Mouse (Mus musculus): ENCODE results near the gene Zfp46.

The Zfp46 gene

DNA sequence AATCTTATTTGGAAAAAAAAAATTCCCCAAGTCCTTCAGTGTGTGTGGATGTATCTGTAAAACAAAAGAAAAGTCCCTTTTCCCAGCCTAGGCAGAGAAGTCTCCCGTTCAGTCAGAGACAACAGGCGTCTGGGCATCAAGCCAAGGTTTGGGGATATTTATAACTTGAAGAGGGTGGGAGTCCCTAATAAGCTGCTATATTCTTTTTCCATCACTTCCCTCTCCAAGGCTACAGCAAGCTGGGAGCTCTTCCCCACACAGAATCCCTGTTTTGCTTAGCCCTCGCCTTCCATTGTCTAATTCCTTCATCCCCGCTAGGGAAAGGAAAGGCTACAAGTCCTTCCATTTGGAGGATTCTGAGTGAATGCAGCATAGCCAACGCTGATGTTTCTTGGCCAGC is at the start of gene Zfp46:
Zfp46 (plus strand) TSS at position 229 of the 400 bp plus-strand sequence.
- no peak for DNase-seq

DNA sequence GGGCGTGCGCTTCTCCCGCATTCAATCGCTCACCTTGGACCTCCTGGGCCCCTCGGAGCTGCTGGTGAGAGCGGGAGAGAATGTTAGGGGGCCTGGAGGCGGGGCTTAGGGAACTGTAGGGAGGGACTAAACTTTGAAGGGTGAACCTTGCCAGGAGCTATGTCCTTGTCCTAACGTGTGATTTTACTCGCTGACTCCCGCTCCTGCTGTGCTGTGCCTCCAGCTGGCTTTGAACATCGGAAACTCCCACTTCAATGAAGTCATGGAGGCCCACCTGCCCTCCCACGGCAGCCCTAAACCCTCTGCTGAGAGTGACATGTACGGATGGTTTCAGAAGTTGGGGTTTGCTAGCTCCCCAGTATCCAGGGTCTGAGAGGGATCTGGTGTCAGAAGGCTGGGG is 45.8 kb upstream of the Zfp46 start:
- no peak for DNase-seq

DNA sequence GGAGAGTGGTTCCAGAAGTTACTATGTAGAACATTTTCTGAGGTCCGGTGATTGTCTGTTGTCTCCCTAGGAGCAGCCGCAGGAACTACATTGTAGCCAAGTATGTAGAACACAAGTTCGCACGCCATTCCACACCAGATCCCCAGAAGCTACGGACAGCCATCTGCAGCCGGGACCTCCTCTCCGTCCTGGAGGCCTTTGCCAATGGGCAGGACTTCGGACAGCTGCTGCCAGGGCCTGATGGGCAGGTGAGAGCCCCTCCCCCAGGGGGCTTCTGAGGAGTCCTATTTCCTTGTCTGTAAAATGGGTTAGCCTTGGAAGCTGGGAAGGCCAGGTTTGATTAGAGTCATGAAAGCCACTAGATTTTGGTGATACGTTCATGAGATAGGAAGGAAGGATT is 45.4 kb upstream of the Zfp46 start:
- no peak for DNase-seq

- DNase-seq: peak; percentile 87
Observed at GRCm38 (mm10) chr4:136239622-136240021, 44.9 kb upstream of the Zfp46 start.

GRCm38 (mm10) chr4:136240123-136240522 is 44.4 kb upstream of the Zfp46 start:
- no peak for DNase-seq

- no peak for DNase-seq
Observed at GRCm38 (mm10) chr4:136240955-136241354, 43.5 kb upstream of the Zfp46 start.

DNA sequence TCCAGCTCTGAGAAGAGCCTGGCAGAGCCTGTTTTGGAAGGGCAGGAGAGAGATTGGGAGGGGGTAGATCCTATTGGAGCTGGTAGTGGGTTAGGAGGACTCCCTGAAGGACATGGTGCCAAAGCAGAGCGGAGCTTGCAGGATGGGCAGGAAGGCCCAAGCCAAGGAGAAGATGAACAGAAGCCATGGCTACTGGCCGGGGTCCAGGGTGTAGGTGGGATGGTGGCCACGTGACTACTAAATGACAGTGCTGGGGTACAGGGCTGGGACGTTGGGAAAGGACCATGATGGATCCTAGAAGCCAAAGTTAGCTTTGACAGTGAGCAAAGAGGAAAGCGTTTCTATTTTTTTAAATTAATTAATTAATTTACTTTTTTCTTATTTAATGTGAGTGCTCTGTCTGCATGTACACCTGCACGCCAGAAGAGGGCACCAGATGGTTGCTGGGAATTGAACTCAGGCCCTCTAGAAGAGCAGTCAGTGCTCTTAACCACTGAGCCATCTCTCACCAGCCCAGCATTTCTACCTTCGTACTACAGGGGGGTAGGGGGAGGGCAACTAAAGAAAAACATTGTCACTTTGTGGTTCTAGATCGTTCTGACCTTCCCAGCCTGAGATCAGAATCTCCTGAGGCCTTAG is 42.3 kb upstream of the Zfp46 start:
- peak; percentile 43 for DNase-seq

DNA sequence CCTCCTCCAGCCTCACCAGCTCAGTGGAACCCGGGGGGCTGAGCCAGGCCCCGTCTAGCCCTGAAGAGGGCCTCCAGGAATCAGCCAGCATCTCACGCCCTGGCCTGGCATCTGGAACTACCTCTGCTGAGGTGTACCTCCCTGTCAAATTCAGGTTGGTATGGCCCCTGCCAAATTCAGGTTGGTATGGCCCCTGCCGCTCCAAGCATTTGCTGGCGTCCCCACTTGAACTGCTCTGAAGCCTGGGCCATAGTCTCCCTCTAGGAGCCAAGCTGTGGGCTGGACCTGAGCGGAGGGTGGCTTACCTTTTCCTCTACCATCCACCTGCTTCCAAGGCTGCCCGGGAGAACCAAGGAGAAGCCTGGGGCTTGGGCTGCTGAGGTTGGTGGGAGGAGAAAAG is 41.8 kb upstream of the Zfp46 start:
- no peak for DNase-seq

- DNase-seq: no peak
Observed at GRCm38 (mm10) chr4:136244208-136244607, 40.3 kb upstream of the Zfp46 start.

DNA sequence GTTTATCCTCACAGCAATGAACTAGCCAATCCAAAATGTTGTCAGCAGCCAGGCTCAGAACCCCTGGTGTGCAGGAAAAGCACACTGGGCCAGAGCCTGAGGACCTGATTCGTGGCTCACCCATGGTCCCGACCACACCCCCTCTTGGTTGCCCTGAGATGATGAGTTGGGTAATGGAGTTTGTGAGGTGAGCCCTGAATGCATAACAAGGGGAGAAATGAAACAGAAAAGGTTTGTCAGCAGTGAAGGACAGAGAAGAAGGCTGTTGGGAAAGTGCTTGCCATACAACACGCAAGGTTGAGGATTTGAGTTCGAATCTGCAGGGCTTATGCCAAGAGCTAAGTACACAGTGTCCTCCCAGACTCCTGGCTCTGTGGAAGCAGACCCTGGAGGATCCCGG is 38.8 kb upstream of the Zfp46 start:
- DNase-seq: no peak

GRCm38 (mm10) chr4:136246568-136246969 is 37.9 kb upstream of the Zfp46 start:
- DNase-seq: no peak

- DNase-seq: no peak
Observed at GRCm38 (mm10) chr4:136247386-136247728, 37.1 kb upstream of the Zfp46 start.

DNA sequence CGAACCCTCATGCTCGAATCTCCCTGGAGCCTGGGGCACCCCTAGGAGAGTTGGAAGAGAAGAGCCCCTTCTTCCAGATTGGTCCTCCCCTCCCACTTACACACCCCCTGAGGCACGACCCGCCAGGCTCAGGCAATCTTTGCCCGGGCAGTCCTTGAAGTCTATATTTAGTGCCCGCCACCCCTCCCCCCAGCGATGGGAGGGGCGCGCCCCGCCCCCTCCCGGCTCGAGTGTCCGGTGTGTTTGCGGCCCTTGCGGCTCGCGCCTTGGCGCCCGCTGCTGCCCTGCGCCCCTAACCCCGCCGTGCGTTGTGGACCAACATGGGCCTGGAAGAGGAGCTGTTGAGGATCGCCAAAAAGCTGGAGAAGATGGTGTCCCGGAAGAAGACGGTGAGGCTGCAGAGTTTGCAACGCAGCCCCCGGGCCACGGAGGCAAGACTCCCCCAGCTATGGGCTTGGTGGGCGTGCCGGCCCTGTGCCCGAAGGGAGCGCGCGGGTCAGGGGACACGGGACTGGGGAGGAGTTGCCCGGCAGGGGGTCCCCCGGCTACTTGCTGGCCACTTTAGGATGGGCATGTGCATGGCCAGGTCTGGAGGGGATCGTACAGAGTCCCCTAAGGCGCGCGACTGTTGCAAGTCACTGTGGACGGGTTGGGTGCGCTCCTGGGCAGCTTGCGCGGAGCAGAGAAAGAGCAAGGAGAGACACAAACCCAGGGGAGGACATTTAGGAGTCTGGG is 36.6 kb upstream of the Zfp46 start, which contains the start of gene Tcea3:
Tcea3 (plus strand) TSS at position 1 of the 735 bp plus-strand sequence.
- DNase-seq: peak; percentile 23

- DNase-seq: peak; percentile 25
Observed at GRCm38 (mm10) chr4:136248464-136249331, 35.8 kb upstream of the Zfp46 start.

DNA sequence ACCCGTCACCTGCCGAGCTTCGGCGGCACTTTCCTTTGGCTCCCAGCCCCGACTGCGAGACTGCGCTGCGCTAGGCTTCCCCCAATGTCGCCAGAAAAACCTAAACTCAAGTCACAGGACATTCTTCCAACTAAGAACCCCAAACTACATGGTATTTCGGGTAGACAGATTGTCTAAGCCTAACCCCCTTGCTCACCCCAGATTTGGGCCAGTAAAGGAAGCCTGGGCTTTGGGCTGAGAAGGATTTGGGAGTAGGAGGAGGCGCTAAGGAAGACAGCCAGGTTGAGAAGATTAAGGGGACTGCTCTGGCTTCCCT is 35.2 kb upstream of the Zfp46 start:
- no peak for DNase-seq

DNA sequence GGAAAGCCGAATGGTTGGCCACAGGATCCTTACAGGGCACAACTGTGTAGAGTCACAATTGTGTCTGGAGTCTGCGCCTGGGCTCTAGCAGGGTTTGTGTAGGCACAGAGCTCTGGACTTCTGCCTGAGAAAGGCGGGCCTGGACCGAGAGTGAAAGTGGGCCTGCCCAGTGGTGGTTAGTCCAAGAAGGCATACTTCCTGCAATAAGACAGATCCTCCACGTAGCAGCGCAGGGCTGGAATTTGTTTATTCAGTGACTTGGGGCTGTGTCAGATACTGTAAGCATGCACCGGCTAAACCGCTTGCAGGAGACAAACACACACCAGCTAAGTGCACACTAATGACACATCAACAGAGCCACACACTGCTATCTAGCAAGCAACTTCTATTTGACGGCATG is 34.7 kb upstream of the Zfp46 start:
- no peak for DNase-seq

GRCm38 (mm10) chr4:136255919-136256318 is 28.6 kb upstream of the Zfp46 start:
- no peak for DNase-seq

- DNase-seq: no peak
Observed at GRCm38 (mm10) chr4:136256696-136257095, 27.8 kb upstream of the Zfp46 start.

DNA sequence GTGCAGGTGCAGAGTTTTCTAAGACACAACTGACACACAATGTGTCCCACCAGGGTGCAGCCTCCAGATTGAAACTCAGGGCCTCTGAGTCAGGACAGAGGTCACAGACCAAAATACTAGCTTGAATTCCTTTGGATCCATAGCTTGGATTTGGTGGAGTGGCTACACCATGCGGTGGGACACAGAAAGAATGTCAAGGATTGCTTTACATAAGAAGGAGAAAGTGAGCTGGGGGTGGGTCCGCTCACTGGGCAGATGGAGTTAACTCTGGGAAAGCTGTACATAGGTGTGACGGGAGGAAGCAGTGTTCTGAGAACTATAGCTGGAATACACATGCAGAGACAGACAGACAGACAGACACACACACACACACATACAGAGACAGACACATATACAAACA is 24.6 kb upstream of the Zfp46 start:
- no peak for DNase-seq

DNA sequence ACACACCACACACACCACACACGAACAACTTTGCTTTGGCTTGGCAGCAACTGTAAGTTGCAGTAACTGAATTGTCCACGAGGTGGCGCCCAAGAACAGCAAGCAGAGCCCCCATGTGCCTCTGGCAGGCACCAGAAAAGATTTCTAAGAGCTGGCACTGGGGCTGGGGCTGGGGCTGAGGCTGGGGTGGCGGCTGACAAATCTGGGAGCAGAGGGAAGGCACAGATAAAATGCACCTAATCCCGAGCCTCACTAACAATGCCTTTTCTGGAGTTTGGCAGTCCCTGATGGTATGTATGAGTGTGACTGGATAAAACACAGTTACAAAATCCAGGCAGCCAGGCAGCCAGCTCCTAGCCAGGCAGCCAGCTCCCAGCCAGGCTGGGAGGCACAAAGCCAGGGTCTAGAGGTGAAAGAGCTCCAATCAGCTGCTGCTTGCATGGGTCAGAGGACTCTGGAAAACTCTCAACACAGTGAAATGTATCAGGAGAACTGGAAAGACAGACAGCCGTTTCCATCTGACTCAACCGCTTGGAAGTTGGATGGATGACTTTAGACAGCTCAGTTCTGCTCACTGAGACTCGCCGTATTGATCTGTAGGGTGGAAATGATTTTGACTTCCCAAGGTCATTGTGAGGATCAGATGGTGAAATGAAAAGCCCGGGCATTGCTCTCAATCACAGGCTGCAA is 23.8 kb upstream of the Zfp46 start:
- DNase-seq: peak; percentile 83

GRCm38 (mm10) chr4:136261912-136262311 is 22.6 kb upstream of the Zfp46 start:
- DNase-seq: no peak

DNA sequence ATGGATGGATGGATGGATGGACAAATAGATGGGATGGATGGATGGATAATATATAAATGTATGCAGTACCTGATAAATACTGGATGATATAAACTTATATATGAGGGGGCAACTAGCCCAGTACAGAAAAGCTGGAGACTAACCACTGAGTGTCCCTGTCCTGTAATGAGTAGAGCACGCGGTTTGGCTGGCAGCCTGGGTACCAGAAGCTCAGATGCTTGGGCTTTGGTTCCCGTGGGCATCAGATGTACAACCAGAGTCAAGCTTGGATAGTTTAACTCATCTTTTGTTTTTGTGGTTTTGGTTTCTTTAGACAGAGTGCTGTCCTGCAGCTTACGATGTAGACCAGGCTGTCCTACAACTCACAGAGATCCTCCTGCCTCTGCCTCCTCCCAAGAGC is 20.9 kb upstream of the Zfp46 start:
- no peak for DNase-seq

DNA sequence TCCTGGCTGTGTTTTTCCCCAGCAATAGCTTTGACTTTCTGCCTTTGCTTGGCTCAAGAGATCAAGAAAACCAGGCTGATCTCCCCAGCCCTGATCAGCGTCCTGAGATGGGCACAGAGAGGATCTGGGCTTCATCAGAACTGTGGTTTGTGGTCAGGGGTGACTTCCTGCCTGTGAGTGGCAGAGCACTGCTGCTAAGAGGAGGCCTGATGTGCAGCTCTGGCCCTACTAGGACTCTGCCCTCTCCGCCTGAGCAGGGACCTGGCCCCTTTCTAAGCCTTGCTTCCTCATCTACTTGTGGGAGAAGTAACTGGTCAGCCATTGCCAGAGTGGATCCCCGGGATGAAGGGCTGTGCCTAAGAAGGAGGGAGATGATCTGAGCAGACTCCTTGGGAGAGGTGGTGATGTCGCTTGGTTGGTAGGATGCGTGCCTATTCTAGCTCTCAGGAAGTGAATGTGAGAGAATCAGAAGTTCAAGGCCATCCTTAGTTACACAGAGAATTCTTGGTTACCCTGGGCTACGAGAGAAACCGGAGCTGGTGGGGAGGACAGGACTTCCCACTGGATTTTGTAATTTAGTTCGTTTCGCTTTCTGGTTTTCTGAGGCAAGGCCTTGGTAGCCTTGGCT is 17.7 kb upstream of the Zfp46 start:
- DNase-seq: peak; percentile 60

Measured in thymus, postnatal 14 days (tissue).